Mouse (Mus musculus): Measurements from ENCODE around the gene Metrn.
A peak's percentile ranks its signal among the peaks of the same experiment; 100 is the strongest.

The Metrn gene

GRCm38 (mm10) chr17:25806507-25806906 is 9.6 kb upstream of the Metrn start:
- DNase-seq: no peak

GRCm38 (mm10) chr17:25802825-25803517 is 6.0 kb upstream of the Metrn start:
- DNase-seq: no peak

GRCm38 (mm10) chr17:25801029-25801428 is 4.1 kb upstream of the Metrn start:
- DNase-seq: peak; percentile 57

- DNase-seq: peak; percentile 18
These were observed 645 bp downstream of the Metrn start for GRCm38 (mm10) chr17:25796211-25796771.

GRCm38 (mm10) chr17:25795609-25796092 is 1.3 kb downstream of the Metrn start, which contains the start of gene AC134908.4:
Gene AC134908.4, minus strand, starts transcription at chr17:25795659.
- peak; percentile 25 for DNase-seq

GRCm38 (mm10) chr17:25794998-25795397 is 1.9 kb downstream of the Metrn start:
- DNase-seq: no peak

GRCm38 (mm10) chr17:25794197-25794596 is 2.7 kb downstream of the Metrn start:
- no peak for DNase-seq

- peak; percentile 76 for DNase-seq
These were observed 4.3 kb downstream of the Metrn start, which contains the start of gene Fam173a for GRCm38 (mm10) chr17:25792615-25793014. Gene Fam173a, minus strand, starts transcription at chr17:25792901.

GRCm38 (mm10) chr17:25791843-25792527 is 5.0 kb downstream of the Metrn start:
- peak; percentile 84 for DNase-seq

GRCm38 (mm10) chr17:25791320-25791842 is 5.6 kb downstream of the Metrn start:
- DNase-seq: no peak

- DNase-seq: no peak
These were observed 10.0 kb downstream of the Metrn start for GRCm38 (mm10) chr17:25786781-25787504.

- no peak for DNase-seq
These were observed 10.7 kb downstream of the Metrn start, which contains the start of gene Ccdc78 for GRCm38 (mm10) chr17:25786280-25786679. Gene Ccdc78, plus strand, starts transcription at chr17:25786580.

- DNase-seq: peak; percentile 96
These were observed 11.6 kb downstream of the Metrn start, which contains the start of gene Haghl for GRCm38 (mm10) chr17:25785281-25785745. Gene Haghl, minus strand, starts transcription at chr17:25785673.

- DNase-seq: no peak
These were observed 12.9 kb downstream of the Metrn start for GRCm38 (mm10) chr17:25783861-25784574.

- DNase-seq: no peak
These were observed 13.8 kb downstream of the Metrn start for GRCm38 (mm10) chr17:25783086-25783485.

GRCm38 (mm10) chr17:25781339-25781738 is 15.6 kb downstream of the Metrn start:
- no peak for DNase-seq

GRCm38 (mm10) chr17:25777948-25778347 is 19.0 kb downstream of the Metrn start:
- DNase-seq: no peak

- DNase-seq: no peak
These were observed 21.4 kb downstream of the Metrn start for GRCm38 (mm10) chr17:25775318-25776062.

- DNase-seq: peak; percentile 98
These were observed 23.3 kb downstream of the Metrn start, which contains the start of gene Narfl for GRCm38 (mm10) chr17:25773549-25774120. Gene Narfl, plus strand, starts transcription at chr17:25773776.

GRCm38 (mm10) chr17:25769331-25769730 is 27.6 kb downstream of the Metrn start:
- DNase-seq: no peak

Measured in liver (tissue).